Mouse (Mus musculus): Measurements from ENCODE around the gene A830005F24Rik. TPM values are rescaled to one million over a fixed set of nuclear protein-coding genes. Genes with fewer than 3 reads are reported as not detected.

Gene A830005F24Rik
- total RNA-seq (2012; rRNA removed) (0.42 and 0.73 TPM in 2 replicates), polyA plus RNA-seq (2012; ENCODE audit: insufficient read depth in 1 of 2, insufficient read length in 2 of 2, low read depth in 1 of 2, low replicate concordance in 2 of 2, missing spikeins in 1 of 2) (under 1 TPM in 1 of 2 experiments, not detected in 1; 0.70 TPM)

- Histone ChIP-seq H3K36me3 (ENCODE audit: control insufficient read depth in 1 of 2, insufficient read depth in 2 of 2, low read length in 2 of 2) (peaks cover 0 to 3% of the 10 kb centered on the region in 2 experiments; a peak in 1 of 4 replicates), H3K27ac (ENCODE audit: control insufficient read depth, low read depth, low read length) (0 out of 2 replicates have a peak within 1 kb of the TSS, but pooled peaks have one; percentile 29)
Measured at GRCm38 (mm10) chr13:48513003-48513929, at the start of gene A830005F24Rik, which contains the start of gene Zfp169. A830005F24Rik (plus strand) TSS chr13:48513570. Zfp169 (minus strand) TSS chr13:48513451.

GRCm38 (mm10) chr13:48464170-48464569 is 49.2 kb upstream of the A830005F24Rik start:
- no peak overlapping the region for H3K27ac ChIP-seq (ENCODE audit: control insufficient read depth, low read depth, low read length)
- peaks cover 0 to 2% of the 10 kb centered on the region in 2 experiments; a peak in 1 of 4 replicates for H3K27me3 ChIP-seq (ENCODE audit: control insufficient read depth in 1 of 2, insufficient read depth in 2 of 2, low read length in 2 of 2)
- DNase-seq (ENCODE audit: low read depth, low spot score): peak; percentile 78
- no peaks in the 10 kb centered on the region for H3K9me3 ChIP-seq (replicated peaks; ENCODE audit: insufficient read depth, low read length)
- no peak overlapping the region for H3K4me3 ChIP-seq (ENCODE audit: control insufficient read depth in 1 of 2, insufficient read depth in 1 of 2, low read depth in 2 of 2, low read length in 2 of 2)
- H3K9ac ChIP-seq (ENCODE audit: control insufficient read depth, low read depth, low read length, poor library complexity, severe bottlenecking): no peak overlapping the region
- H3K79me2 ChIP-seq (ENCODE audit: control insufficient read depth, insufficient read depth, low read length, poor library complexity): no peaks in the 10 kb centered on the region
- H3K4me1 ChIP-seq (ENCODE audit: control insufficient read depth in 1 of 2, insufficient read depth in 2 of 2, low read length in 2 of 2): no peaks in the 10 kb centered on the region
- H3K36me3 ChIP-seq (ENCODE audit: control insufficient read depth in 1 of 2, insufficient read depth in 2 of 2, low read length in 2 of 2): no peaks in the 10 kb centered on the region
- no peak for TF ChIP-seq JUND (IDR thresholded peaks at IDR 0.05; ENCODE audit: low read depth, low read length)
- no peak for TF ChIP-seq NELFE (IDR thresholded peaks at IDR 0.05; ENCODE audit: low read depth, low read length)
- peak; percentile 90 for TF ChIP-seq ZC3H11A (IDR thresholded peaks at IDR 0.05; ENCODE audit: low read depth, low read length)
- TF ChIP-seq RAD21 (IDR thresholded peaks at IDR 0.05; ENCODE audit: low read depth, low read length): peak; percentile 95
- peak; percentile 88 for TF ChIP-seq SMC3 (IDR thresholded peaks at IDR 0.05; ENCODE audit: low read depth, low read length)
- TF ChIP-seq CTCF (IDR thresholded peaks at IDR 0.05 in 2 of 3, conservative IDR thresholded peaks at IDR 0.05 in 1 of 3; ENCODE audit: control insufficient read depth in 1 of 3, insufficient read depth in 1 of 3, low read depth in 2 of 3, low read length in 3 of 3, poor library complexity in 1 of 3, severe bottlenecking in 1 of 3): peak; percentile 64 to 90 (median 78)

More at GRCm38 (mm10) chr13:48513003-48513929, at the start of gene A830005F24Rik, which contains the start of gene Zfp169:
- peak; percentile 58; the same call in 1 of the 2 replicates for TF ChIP-seq MYC (IDR thresholded peaks at IDR 0.05; ENCODE audit: low read depth, low read length)
- TF ChIP-seq RCOR1 (IDR thresholded peaks at IDR 0.05; ENCODE audit: low read depth, low read length): 0 out of 2 replicates have a peak, but pooled peaks have one; percentile 5
- TF ChIP-seq NELFE (IDR thresholded peaks at IDR 0.05; ENCODE audit: low read depth, low read length): peak; percentile 90
- TF ChIP-seq ZC3H11A (IDR thresholded peaks at IDR 0.05; ENCODE audit: low read depth, low read length): no peak
- peak; percentile 71; the same call in 1 of the 2 replicates for TF ChIP-seq POLR2AphosphoS2 (IDR thresholded peaks at IDR 0.05; ENCODE audit: low read length)
- no peak for TF ChIP-seq MYB (IDR thresholded peaks at IDR 0.05; ENCODE audit: low read depth, low read length)
- TF ChIP-seq POLR2A (IDR thresholded peaks at IDR 0.05; ENCODE audit: control insufficient read depth in 1 of 2, insufficient read depth in 1 of 2, low read depth in 1 of 2, low read length in 2 of 2, poor library complexity in 1 of 2): peak in 1 of 2 experiments; percentile 83; a peak in 3 of 4 replicates
- TF ChIP-seq KAT2A (conservative IDR thresholded peaks at IDR 0.05; ENCODE audit: low read depth, low read length): peak; percentile 78; the same call in 1 of the 2 replicates
- TF ChIP-seq ELF1 (IDR thresholded peaks at IDR 0.05; ENCODE audit: low read depth, low read length): peak; percentile 97
- peak; percentile 86 for TF ChIP-seq MXI1 (IDR thresholded peaks at IDR 0.05; ENCODE audit: low read depth, low read length)
- 0 out of 2 replicates have a peak, but pooled peaks have one; percentile 21 for TF ChIP-seq TCF12 (IDR thresholded peaks at IDR 0.05; ENCODE audit: low read depth, low read length)
- no peak for TF ChIP-seq E2F4 (IDR thresholded peaks at IDR 0.05; ENCODE audit: borderline replicate concordance, low read depth, low read length)
- TF ChIP-seq MAX (IDR thresholded peaks at IDR 0.05; ENCODE audit: low read length): 0 out of 2 replicates have a peak, but pooled peaks have one; percentile 47
- TF ChIP-seq ETS1 (IDR thresholded peaks at IDR 0.05; ENCODE audit: low read depth, low read length): no peak
- no peak for TF ChIP-seq CHD1 (IDR thresholded peaks at IDR 0.05; ENCODE audit: low read depth, low read length)
- peak; percentile 91 for TF ChIP-seq SIN3A (IDR thresholded peaks at IDR 0.05; ENCODE audit: low read length)
- peak; percentile 99 for TF ChIP-seq HCFC1 (IDR thresholded peaks at IDR 0.05; ENCODE audit: low read depth, low read length)
- no peak for TF ChIP-seq UBTF (IDR thresholded peaks at IDR 0.05; ENCODE audit: borderline replicate concordance, insufficient read depth, low read depth, low read length)
- peak; percentile 39 for TF ChIP-seq USF1 (IDR thresholded peaks at IDR 0.05; ENCODE audit: low read depth, low read length)
- TF ChIP-seq TBP (IDR thresholded peaks at IDR 0.05; ENCODE audit: low read depth, low read length): peak; percentile 65; the same call in 1 of the 2 replicates
- peak; percentile 61; the same call in 1 of the 2 replicates for TF ChIP-seq ZMIZ1 (IDR thresholded peaks at IDR 0.05; ENCODE audit: low read depth, low read length)
- peak; percentile 65 for TF ChIP-seq MAZ (IDR thresholded peaks at IDR 0.05; ENCODE audit: low read depth, low read length)
- TF ChIP-seq ZNF384 (IDR thresholded peaks at IDR 0.05; ENCODE audit: low read depth, low read length): peak; percentile 54; the same call in 1 of the 2 replicates
- TF ChIP-seq GABPA (IDR thresholded peaks at IDR 0.05; ENCODE audit: low read depth, low read length): no peak
- peak; percentile 78 for TF ChIP-seq NRF1 (IDR thresholded peaks at IDR 0.05; ENCODE audit: insufficient read depth, low read depth, low read length, poor library complexity, severe bottlenecking)
- Histone ChIP-seq H3K9me3 (replicated peaks; ENCODE audit: insufficient read depth, low read length) (no peaks in the 10 kb centered on the region), H3K27me3 (ENCODE audit: control insufficient read depth in 1 of 2, insufficient read depth in 2 of 2, low read length in 2 of 2) (no peaks in the 10 kb centered on the region), H3K4me1 (ENCODE audit: control insufficient read depth in 1 of 2, insufficient read depth in 2 of 2, low read length in 2 of 2) (peaks cover 2 to 10% of the 10 kb centered on the region in 2 experiments; a peak in 3 of 4 replicates), H3K9ac (ENCODE audit: control insufficient read depth, low read depth, low read length, poor library complexity, severe bottlenecking) (peak within 1 kb of the TSS; percentile 86), H3K4me3 (ENCODE audit: control insufficient read depth in 1 of 2, insufficient read depth in 1 of 2, low read depth in 2 of 2, low read length in 2 of 2) (peak within 1 kb of the TSS; percentile 73 to 98), H3K79me2 (ENCODE audit: control insufficient read depth, insufficient read depth, low read length, poor library complexity) (peaks cover 13% of the 10 kb centered on the region)
- peak; percentile 96 for DNase-seq (ENCODE audit: low read depth, low spot score)

Data from MEL (cell line).